Mouse (Mus musculus): ENCODE measurements around the gene Parva. TPM values are rescaled to one million over a fixed set of nuclear protein-coding genes. Genes with fewer than 3 reads are reported as not detected.

The Parva gene
- polyA plus RNA-seq, 1 experiment from 2014 or later = 50.9 TPM

GRCm38 (mm10) chr7:112510336-112511048, 83.2 kb downstream of the Parva start:
- WGBS = 48% methylated on average over 10 of the region's 10 CpGs
- no peak for DNase-seq (ENCODE audit: low spot score)
- Histone ChIP-seq H3K27me3 (ENCODE audit: low read depth, poor library complexity, severe bottlenecking) (no peaks in the 10 kb centered on the region), H3K4me1 (peaks cover 50% of the 10 kb centered on the region), H3K27ac (replicated peaks) (no peak overlapping the region), H3K4me3 (no peak overlapping the region), H3K36me3 (no peaks in the 10 kb centered on the region), H3K9me3 (replicated peaks) (no peaks in the 10 kb centered on the region)

DNA sequence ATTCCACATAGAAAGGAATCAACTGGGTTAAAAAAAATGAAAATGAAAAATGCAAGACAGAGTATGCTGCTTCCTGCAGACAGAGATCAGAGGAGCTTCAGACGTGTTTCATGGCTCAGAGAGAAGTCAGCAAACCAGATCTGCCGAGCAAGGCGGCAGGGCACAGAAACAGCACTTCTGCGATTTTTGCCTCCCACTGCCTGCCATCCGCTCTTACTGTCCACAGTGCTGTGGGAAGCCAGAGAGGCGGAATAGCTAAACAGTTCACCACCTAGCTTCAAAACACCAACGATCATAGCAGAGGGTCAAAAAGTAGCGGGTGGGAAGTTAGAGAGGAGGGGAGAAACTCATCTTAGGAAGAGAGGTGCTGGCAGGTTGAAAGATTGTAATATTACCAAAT, 84.0 kb downstream of the Parva start:
- no peak overlapping the region for H3K27ac ChIP-seq (replicated peaks)
- no peak for DNase-seq (ENCODE audit: low spot score)
- no peaks in the 10 kb centered on the region for H3K36me3 ChIP-seq
- no peaks in the 10 kb centered on the region for H3K9me3 ChIP-seq (replicated peaks)
- H3K4me1 ChIP-seq = peaks cover 53% of the 10 kb centered on the region
- no peaks in the 10 kb centered on the region for H3K27me3 ChIP-seq (ENCODE audit: low read depth, poor library complexity, severe bottlenecking)
- no peak overlapping the region for H3K4me3 ChIP-seq
- 87% methylated on average over 8 of the region's 8 CpGs for WGBS

- Histone ChIP-seq H3K27ac (replicated peaks) (0 out of 2 replicates have a peak overlapping the region, but pooled peaks have one; percentile 9), H3K27me3 (ENCODE audit: low read depth, poor library complexity, severe bottlenecking) (no peaks in the 10 kb centered on the region), H3K36me3 (no peaks in the 10 kb centered on the region), H3K4me1 (peaks cover 53% of the 10 kb centered on the region), H3K4me3 (no peak overlapping the region), H3K9me3 (replicated peaks) (no peaks in the 10 kb centered on the region)
- DNase-seq (ENCODE audit: low spot score) = no peak
- WGBS = 33% methylated on average over 3 of the region's 3 CpGs
These were observed 85.0 kb downstream of the Parva start for GRCm38 (mm10) chr7:112512257-112512656.

DNA sequence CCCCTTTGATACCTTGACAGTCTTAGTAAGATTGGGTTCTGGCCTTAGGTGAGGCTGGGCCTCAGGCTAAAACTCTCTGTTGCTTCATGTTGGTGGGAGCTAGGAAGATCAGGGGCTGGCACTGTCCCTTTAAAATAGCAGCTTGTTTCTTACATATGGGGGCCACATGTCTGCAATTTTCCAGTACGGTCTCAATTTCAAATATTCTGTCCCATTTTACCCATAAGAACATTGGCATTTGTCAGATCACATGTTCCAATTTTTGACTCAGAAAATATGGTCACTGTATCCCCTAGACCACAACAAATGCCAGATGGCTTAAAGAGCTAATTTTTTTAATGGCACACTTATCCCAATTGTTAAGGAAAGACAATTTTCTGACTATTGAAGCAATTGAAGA, 85.6 kb downstream of the Parva start:
- H3K36me3 ChIP-seq = no peaks in the 10 kb centered on the region
- peaks cover 53% of the 10 kb centered on the region for H3K4me1 ChIP-seq
- no peak overlapping the region for H3K4me3 ChIP-seq
- DNase-seq (ENCODE audit: low spot score) = no peak
- no peaks in the 10 kb centered on the region for H3K27me3 ChIP-seq (ENCODE audit: low read depth, poor library complexity, severe bottlenecking)
- no peaks in the 10 kb centered on the region for H3K9me3 ChIP-seq (replicated peaks)
- WGBS = 88% methylated on average over 1 of the region's 1 CpGs
- H3K27ac ChIP-seq (replicated peaks) = no peak overlapping the region

GRCm38 (mm10) chr7:112514636-112515193, 87.4 kb downstream of the Parva start:
- Histone ChIP-seq H3K9me3 (replicated peaks) (no peaks in the 10 kb centered on the region), H3K36me3 (no peaks in the 10 kb centered on the region), H3K4me3 (no peak overlapping the region), H3K27ac (replicated peaks) (no peak overlapping the region), H3K4me1 (peaks cover 42% of the 10 kb centered on the region), H3K27me3 (ENCODE audit: low read depth, poor library complexity, severe bottlenecking) (no peaks in the 10 kb centered on the region)
- WGBS = 93% methylated on average over 8 of the region's 8 CpGs
- DNase-seq (ENCODE audit: low spot score) = no peak

GRCm38 (mm10) chr7:112525465-112525864, 98.2 kb downstream of the Parva start:
- no peaks in the 10 kb centered on the region for H3K27me3 ChIP-seq (ENCODE audit: low read depth, poor library complexity, severe bottlenecking)
- no peaks in the 10 kb centered on the region for H3K36me3 ChIP-seq
- H3K4me3 ChIP-seq = no peak overlapping the region
- no peaks in the 10 kb centered on the region for H3K9me3 ChIP-seq (replicated peaks)
- no peak for DNase-seq (ENCODE audit: low spot score)
- peaks cover 15% of the 10 kb centered on the region for H3K4me1 ChIP-seq
- H3K27ac ChIP-seq (replicated peaks) = no peak overlapping the region
- 89% methylated on average over 6 of the region's 6 CpGs for WGBS

DNA sequence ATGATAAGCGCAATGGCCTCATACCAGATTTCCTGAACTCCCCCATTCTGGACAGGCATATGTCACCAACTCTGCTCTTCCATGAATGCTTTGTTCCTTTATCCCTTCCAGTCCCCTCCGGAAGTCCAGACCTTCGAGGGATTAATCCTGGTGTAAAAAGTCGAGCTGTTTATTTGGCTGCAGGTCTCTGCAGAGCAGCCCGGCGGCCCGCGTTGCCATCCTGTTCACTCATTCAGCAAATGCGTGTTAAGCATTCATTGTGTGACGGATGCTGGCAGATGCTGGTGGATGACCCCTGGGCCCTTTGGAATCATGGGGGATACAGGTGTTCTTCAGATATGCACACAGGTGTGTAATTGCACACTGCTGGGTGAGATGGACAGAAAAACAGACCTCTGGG, 98.9 kb downstream of the Parva start:
- H3K36me3 ChIP-seq = no peaks in the 10 kb centered on the region
- 72% methylated on average over 10 of the region's 10 CpGs for WGBS
- H3K9me3 ChIP-seq (replicated peaks) = no peaks in the 10 kb centered on the region
- H3K27me3 ChIP-seq (ENCODE audit: low read depth, poor library complexity, severe bottlenecking) = no peaks in the 10 kb centered on the region
- H3K27ac ChIP-seq (replicated peaks) = 0 out of 2 replicates have a peak overlapping the region, but pooled peaks have one; percentile 23
- H3K4me1 ChIP-seq = peaks cover 15% of the 10 kb centered on the region
- no peak overlapping the region for H3K4me3 ChIP-seq
- no peak for DNase-seq (ENCODE audit: low spot score)

GRCm38 (mm10) chr7:112527230-112527629, 99.9 kb downstream of the Parva start:
- Histone ChIP-seq H3K4me3 (no peak overlapping the region), H3K27me3 (ENCODE audit: low read depth, poor library complexity, severe bottlenecking) (no peaks in the 10 kb centered on the region), H3K9me3 (replicated peaks) (no peaks in the 10 kb centered on the region), H3K4me1 (peaks cover 15% of the 10 kb centered on the region), H3K27ac (replicated peaks) (no peak overlapping the region), H3K36me3 (no peaks in the 10 kb centered on the region)
- no peak for DNase-seq (ENCODE audit: low spot score)
- WGBS = 89% methylated on average over 4 of the region's 4 CpGs

DNA sequence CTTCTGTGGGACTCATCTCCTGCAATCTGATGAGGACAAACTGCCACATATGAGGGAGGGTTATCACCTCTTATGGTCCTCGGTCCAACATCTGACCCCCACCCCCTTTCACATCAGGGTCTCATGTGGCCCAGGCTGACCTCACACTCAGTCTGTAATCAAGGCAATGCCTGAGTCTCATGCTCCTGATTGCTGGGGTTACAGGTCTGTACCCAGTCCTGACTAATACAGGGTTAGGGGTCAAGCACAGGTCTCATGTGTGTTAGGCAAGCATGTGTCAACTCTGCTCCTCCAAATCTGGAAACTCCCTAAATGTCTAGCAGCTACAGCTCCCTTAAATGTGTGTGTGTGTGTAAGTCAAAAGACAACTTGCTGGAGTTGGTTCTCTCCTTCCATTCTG, 100.8 kb downstream of the Parva start:
- DNase-seq (ENCODE audit: low spot score) = no peak
- 0 out of 2 replicates have a peak overlapping the region, but pooled peaks have one; percentile 17 for H3K27ac ChIP-seq (replicated peaks)
- 90% methylated on average over 1 of the region's 1 CpGs for WGBS
- H3K9me3 ChIP-seq (replicated peaks) = no peaks in the 10 kb centered on the region
- H3K4me3 ChIP-seq = no peak overlapping the region
- no peaks in the 10 kb centered on the region for H3K36me3 ChIP-seq
- no peaks in the 10 kb centered on the region for H3K27me3 ChIP-seq (ENCODE audit: low read depth, poor library complexity, severe bottlenecking)
- H3K4me1 ChIP-seq = peaks cover 15% of the 10 kb centered on the region

DNA sequence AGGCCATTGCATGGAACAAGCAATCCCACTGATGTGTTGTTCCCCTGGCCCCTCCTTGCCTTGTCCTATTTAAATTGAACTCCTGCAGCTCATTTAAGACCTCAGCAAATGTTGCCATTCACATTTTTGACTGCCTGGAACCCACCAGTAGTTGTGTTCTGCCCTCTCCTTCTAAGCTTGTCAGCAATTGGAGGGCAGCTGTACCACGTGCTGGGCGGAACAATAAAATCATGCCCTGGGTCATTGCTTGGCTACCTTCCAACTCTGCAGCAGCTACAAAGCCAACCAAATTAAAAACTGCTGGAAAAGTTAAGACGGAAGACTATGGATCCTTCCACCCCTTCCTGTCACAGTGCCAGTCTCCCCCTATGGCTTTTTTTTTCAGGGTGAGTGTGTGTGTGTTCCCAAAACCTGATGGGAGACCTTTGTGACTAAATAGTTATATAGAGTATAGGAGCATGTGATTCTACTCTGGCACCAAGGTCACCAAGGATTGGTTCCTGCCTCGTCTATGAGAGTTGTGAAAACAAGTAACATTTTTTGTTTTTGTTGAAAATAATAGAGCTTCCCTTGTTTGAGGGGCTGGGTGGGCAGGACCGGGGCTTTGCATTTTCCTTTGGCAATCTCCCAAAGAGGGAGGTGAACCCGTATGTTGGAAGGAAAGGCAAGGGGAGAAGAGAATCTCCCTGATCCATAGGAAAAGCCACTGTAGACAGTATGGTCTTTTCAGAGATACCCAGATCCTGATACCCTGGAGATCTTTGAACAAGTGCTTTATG, 101.5 kb downstream of the Parva start:
- peaks cover 15% of the 10 kb centered on the region for H3K4me1 ChIP-seq
- 80% methylated on average over 6 of the region's 6 CpGs for WGBS
- H3K27ac ChIP-seq (replicated peaks) = no peak overlapping the region
- H3K9me3 ChIP-seq (replicated peaks) = no peaks in the 10 kb centered on the region
- DNase-seq (ENCODE audit: low spot score) = no peak
- no peaks in the 10 kb centered on the region for H3K36me3 ChIP-seq
- H3K27me3 ChIP-seq (ENCODE audit: low read depth, poor library complexity, severe bottlenecking) = no peaks in the 10 kb centered on the region
- no peak overlapping the region for H3K4me3 ChIP-seq

DNA sequence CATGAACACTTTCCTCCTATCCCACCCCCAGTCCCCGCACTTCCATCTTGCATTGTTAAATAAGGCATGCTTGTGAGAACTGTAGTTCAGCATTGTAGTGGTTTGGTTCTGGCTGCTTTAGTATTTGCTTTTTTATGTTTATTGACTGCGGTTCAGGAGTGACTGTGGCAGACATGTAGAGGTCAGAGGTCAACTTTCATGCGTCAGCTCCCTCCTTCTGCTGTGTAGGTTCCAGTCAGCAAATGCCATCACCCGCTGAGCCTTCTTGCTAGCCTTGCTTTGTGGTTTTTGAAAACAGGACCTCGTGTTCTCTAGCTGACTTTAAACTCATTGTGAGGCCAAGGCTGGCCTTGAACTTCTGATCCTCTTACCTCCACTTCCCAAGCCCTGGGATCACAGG, 103.6 kb downstream of the Parva start:
- Histone ChIP-seq H3K9me3 (replicated peaks) (no peaks in the 10 kb centered on the region), H3K4me3 (no peak overlapping the region), H3K27ac (replicated peaks) (no peak overlapping the region), H3K27me3 (ENCODE audit: low read depth, poor library complexity, severe bottlenecking) (no peaks in the 10 kb centered on the region), H3K36me3 (no peaks in the 10 kb centered on the region), H3K4me1 (peaks cover 34% of the 10 kb centered on the region)
- WGBS = 73% methylated on average over 5 of the region's 5 CpGs
- DNase-seq (ENCODE audit: low spot score) = no peak

DNA sequence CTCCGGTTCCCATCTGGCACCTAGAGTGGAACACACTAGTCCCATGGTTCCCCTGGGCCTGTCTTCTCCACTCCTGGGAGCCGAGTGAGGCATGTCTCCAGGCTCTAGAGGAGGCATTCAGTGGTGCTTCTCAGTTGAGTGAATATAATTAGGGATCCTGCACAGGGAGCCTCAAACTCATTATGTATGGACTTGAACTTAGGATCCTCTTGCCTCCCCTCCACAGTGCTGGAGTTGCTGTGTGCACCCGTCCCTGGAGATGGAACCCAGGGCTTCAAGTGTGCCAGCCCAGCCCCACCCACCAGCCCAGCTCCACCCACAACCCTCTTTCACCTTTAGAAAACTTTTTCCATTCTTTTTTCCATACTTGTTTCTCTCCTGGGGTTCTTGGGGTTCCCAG, 106.8 kb downstream of the Parva start:
- DNase-seq (ENCODE audit: low spot score) = no peak
- Histone ChIP-seq H3K4me1 (peaks cover 21% of the 10 kb centered on the region), H3K4me3 (no peak overlapping the region), H3K27ac (replicated peaks) (0 out of 2 replicates have a peak overlapping the region, but pooled peaks have one; percentile 7), H3K36me3 (no peaks in the 10 kb centered on the region), H3K27me3 (ENCODE audit: low read depth, poor library complexity, severe bottlenecking) (no peaks in the 10 kb centered on the region), H3K9me3 (replicated peaks) (no peaks in the 10 kb centered on the region)
- 75% methylated on average over 3 of the region's 3 CpGs for WGBS

DNA sequence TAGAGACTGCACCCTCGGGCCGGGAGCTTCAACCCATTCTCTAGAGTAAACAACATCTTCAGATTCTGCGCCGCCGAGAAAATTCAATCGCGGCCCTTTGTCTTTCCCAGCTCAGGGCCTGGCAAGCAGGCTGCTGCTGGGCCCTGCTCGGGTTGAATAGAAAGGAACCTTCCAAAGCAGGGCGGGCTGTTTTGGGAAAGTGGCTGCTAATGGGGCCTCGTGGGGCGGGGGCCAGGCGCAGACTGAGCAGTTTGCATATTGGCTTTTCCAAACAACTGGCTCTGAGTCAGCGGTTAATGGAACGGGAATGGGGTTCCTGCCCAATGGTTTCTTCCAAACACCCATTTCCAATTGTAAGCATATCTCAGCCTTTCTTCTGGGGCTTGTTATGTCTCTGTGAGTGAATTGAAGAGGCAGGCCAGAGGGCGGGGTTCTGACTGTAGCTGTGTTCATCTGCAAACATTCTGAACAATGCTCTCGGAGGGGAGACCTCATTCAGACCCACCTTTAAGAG, 108.2 kb downstream of the Parva start:
- DNase-seq (ENCODE audit: low spot score) = peak; percentile 44
- H3K36me3 ChIP-seq = no peaks in the 10 kb centered on the region
- H3K4me3 ChIP-seq = no peak overlapping the region
- H3K27me3 ChIP-seq (ENCODE audit: low read depth, poor library complexity, severe bottlenecking) = no peaks in the 10 kb centered on the region
- peaks cover 21% of the 10 kb centered on the region for H3K4me1 ChIP-seq
- 12% methylated on average over 16 of the region's 16 CpGs for WGBS
- no peaks in the 10 kb centered on the region for H3K9me3 ChIP-seq (replicated peaks)
- H3K27ac ChIP-seq (replicated peaks) = peak overlapping the region; percentile 76
